Mouse (Mus musculus): ENCODE results near the gene Aff1. TPM values are rescaled to one million over a fixed set of nuclear protein-coding genes. Genes with fewer than 3 reads are reported as not detected.

The Aff1 gene
- polyA plus RNA-seq, 2 experiments from 2014 or later, result 9.4 to 18.2 TPM

DNA sequence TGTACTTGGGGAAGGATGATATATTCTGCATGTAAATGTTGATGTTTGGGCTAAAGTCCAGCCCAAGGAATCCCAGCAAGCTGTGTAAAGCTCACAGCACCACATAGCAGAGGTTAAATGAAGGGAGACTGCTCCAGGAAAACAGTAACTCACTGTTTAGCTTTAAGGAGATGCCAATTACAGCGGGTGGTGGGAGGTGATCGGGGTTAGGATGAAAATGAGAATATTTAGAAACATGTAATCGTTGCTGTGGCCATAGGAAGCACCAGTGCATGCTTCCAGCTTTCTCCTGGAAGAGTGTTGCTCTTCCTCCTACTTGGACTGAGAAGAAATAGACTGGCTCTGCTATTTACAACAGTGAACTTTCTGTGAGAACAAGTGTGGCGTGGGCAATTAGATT lies 80.1 kb downstream of the Aff1 start:
- ATAC-seq, result no peak

- no peak for ATAC-seq
Measured at GRCm38 (mm10) chr5:103773100-103773552, 81.0 kb downstream of the Aff1 start.

GRCm38 (mm10) chr5:103774703-103775333 lies 82.6 kb downstream of the Aff1 start:
- no peak for ATAC-seq

GRCm38 (mm10) chr5:103775429-103775828 lies 83.3 kb downstream of the Aff1 start:
- no peak for ATAC-seq

- no peak for ATAC-seq
Measured at GRCm38 (mm10) chr5:103776842-103777241, 84.7 kb downstream of the Aff1 start.

DNA sequence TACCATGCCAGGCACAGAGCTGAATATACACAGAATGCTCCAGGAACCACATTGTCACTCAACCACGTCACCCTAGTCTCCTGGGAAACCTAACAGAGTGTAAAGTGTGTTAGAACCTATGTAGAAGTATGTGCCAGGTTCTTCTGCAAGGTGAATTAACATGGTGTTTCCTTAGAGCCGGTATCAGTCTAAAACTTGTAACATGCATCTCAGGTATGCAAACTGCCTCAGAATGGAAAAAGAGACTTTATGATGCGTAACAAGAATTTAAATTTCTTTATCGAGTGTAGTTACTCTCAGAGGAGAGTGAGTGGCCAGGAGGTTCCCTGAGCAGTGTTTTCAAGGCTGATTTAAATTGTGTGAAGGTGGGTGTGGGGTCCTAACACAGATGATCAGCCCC lies 85.3 kb downstream of the Aff1 start:
- no peak for ATAC-seq

GRCm38 (mm10) chr5:103778314-103779117 lies 86.3 kb downstream of the Aff1 start:
- no peak for ATAC-seq

GRCm38 (mm10) chr5:103779836-103780235 lies 87.7 kb downstream of the Aff1 start:
- ATAC-seq, result no peak

- ATAC-seq, result no peak
Measured at GRCm38 (mm10) chr5:103780266-103780665, 88.1 kb downstream of the Aff1 start.

DNA sequence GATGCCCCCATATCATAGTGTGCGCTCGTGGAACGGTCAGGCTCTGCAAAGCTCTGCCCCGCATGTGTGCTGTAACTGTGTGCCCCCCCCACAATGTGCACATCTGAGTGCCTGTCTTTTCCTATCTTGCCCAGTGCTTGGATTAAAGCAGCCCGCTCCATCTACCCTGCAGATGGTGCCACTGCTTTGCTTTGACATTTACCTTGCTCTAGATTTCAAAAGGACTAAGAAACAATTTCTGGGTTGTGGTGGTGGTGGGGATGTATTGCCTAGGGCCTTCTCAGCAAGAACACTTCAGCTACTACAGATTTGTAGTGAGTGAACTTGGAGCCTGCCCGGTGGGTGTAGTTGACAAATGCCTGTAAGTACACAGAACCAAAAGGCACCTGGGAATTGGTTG lies 88.7 kb downstream of the Aff1 start:
- ATAC-seq, result no peak

DNA sequence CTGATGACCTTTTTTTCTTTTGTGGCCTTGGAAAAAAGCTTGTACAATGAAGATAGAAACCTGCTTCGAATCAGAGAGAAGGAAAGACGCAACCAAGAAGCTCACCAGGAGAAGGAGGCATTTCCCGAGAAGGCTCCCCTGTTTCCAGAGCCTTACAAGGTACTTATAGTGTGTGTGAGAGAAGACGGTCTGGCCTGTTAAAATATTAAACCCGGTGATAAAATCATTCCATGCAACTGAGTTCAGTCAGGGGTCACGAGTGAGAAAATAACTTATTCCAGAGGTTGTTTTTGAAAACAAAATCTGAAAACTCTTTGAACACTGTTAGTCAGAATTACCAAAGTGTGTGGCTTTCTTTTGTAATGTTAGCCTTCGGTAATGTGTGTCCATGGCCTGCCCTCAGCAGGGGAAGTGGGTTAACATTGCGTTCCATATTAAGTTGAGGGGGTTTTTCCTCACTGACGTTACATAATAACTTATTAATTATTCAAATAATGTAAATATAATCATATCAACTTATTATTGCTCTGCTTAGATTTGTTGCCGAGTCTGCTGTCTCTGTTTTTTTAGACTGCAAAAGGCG lies 91.0 kb downstream of the Aff1 start:
- ATAC-seq, result no peak

- no peak for ATAC-seq
Measured at GRCm38 (mm10) chr5:103786096-103786495, 93.9 kb downstream of the Aff1 start.

GRCm38 (mm10) chr5:103788476-103788875 lies 96.3 kb downstream of the Aff1 start:
- no peak for ATAC-seq

- ATAC-seq, result no peak
Measured at GRCm38 (mm10) chr5:103788976-103789375, 96.8 kb downstream of the Aff1 start.

DNA sequence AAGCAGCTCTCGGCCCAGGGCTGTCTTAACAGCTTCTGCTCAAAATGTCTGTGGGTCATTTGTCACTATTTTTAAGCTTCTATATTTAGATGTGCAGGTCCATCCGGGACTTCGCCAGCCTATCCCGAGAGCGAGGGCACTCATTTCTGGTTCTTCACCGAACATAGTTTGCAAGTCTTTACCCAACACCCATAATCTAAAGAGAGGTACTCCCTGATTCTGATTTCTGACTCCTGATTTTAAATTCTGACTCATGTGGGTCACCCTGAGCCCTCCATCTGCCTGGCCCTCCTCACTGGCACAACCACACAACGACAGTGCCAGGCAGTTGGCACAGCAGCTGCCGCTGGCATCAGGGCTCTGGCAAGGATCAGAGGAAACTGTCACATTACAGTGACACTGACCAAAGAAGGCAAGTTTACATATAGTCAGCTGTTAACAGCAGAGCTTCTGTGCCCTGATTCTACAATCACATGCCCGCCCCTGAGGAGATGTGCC lies 97.5 kb downstream of the Aff1 start:
- no peak for ATAC-seq

DNA sequence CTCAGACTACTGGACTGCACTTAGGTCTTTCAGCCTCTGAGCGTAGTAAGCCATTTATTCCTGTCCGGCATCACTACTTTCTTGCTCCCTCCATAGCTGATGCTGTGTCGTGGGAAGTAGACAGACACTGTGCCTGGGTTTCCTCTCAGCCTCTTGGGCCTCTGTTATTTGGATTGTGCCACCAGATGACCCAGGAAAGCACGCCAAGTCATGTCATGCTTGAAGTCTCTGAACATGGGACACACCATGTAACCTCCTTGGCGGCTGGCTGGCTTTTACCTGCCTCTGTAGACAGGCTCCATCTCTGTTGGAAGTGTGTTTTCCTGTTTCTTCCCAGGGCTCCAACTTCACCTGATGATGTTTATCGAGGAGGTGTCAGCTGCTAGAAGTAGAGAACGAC lies 99.6 kb downstream of the Aff1 start:
- ATAC-seq, result no peak

DNA sequence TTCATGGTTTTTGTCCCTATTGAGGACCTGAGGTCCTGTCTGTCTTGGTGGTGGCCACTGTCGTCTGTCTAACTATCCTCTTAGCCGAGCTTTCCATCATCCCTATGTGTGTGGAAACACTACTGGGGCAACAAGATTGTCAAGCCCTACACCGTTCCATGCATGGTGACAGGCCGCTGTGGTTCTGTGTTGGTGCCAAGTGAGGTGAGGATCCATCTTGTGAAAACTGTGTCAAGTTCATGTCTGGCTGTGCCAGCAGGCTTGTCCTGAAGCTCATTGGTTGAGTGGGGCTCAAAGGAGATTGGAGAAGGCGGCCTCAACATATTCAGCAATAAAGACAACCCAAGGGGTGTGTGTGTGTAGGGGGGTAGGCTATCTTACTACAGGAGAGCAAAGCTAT lies 102.9 kb downstream of the Aff1 start:
- no peak for ATAC-seq

DNA sequence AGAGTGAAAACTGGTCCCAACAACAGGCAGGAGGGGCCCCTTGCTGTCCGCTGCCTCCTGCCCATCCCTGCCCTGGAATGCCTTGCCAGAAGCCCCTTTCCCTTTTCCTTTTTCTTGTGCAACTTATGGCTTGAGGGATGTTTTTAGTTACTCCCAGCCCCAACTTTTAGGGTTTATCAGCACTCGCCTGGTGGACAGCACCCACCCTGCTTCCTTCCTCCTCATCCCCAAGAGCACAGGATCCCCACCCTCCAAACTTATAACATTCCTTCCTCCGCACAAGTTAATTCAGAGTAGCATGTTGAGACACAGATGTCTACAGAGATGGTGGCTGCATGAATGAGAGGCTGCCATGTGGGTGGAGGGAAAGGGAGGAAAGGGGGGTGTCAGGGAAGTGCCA lies 103.9 kb downstream of the Aff1 start:
- no peak for ATAC-seq

- no peak for ATAC-seq
Measured at GRCm38 (mm10) chr5:103797774-103798173, 105.6 kb downstream of the Aff1 start.

DNA sequence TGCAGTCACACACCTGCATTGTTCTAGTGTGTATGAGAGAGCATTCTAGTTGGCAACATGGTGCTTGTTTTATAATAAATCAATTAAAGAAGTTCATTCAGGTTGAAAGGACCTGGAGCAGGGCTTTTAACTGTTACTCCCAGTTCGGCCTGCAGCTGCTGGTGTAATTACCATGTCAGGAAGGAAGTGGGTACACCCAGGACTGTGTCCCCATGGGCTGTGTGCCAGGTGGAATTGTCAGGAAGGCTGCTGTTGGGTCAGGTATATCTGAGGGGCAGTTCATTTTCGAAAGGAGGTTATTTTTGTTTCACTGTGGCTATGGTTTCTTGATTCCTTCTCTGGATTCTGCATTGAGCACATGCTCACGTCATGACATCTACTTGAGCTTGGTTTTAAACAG lies 107.3 kb downstream of the Aff1 start:
- no peak for ATAC-seq

DNA sequence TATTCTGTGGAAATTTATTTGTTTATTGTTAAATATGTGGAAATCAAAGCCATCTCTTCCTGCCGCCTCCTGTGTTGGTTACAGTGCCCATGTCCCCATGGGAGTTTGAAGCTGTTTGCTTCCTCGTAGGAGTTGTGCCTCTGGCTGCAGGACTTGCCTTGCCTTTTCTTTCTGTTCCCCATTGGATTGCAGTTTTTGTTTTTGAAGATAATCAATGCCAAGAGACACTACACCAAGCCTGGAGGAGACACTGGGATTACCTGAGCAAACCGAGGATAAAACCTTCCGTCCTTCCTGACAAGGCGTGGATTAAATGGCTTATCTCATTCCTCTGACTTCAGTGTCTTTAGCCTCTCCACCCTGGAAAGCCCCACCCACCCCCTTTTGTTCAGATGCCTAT lies 107.8 kb downstream of the Aff1 start:
- ATAC-seq, result no peak

- ATAC-seq, result no peak
Measured at GRCm38 (mm10) chr5:103803386-103803785, 111.2 kb downstream of the Aff1 start.

- no peak for ATAC-seq
Measured at GRCm38 (mm10) chr5:103803927-103804590, 111.9 kb downstream of the Aff1 start.
